Mouse (Mus musculus) thymus, adult 2 months (tissue): ENCODE data around the gene Ppp1r18.

Experiments used
- CTCF ChIP-seq: fragments of 200-500 bp; IDR thresholded peaks from 2 replicates; pipeline ENCODE4 v1.5.1; 2012; ENCODE audit warnings: mild to moderate bottlenecking, control low read depth, low read length, moderate library complexity, borderline replicate concordance; ENCODE audit not compliant: control insufficient read depth, poor library complexity, insufficient read depth; ENCODE audit errors: extremely low read depth
- POLR2A ChIP-seq: fragments of 200-500 bp; IDR thresholded peaks from 2 replicates; pipeline ENCODE4 v1.6.1; 2012; ENCODE audit warnings: mild to moderate bottlenecking, low read length, control low read depth, moderate library complexity; ENCODE audit not compliant: control insufficient read depth, poor library complexity, insufficient read depth; ENCODE audit errors: extremely low read depth

DNA sequence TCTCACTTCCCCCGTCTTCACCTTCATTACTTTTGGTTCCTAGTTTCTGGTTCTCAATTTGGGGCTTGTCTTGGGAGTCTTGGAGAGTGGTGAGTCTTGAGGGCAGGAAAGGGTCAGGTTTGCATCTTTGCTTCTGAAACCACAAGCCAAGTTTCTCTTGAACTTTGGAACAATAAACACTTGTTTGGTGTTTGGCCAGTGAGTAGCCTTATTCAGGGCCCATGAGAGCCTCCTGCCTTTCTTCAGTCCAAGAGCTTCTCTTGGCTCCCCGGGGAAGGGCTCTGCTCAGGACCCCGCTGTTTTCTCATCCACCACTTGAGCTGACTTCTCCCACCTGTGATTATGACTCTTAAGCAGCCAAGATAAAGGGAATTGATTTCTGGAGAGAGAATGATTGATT is 57.2 kb downstream of the Ppp1r18 start:
- no peak for TF ChIP-seq CTCF
- no peak for TF ChIP-seq POLR2A
